Mouse (Mus musculus) limb, embryonic 11.5 days (tissue): ENCODE measurements around the gene Phc2. TPM values are rescaled to one million over a fixed set of nuclear protein-coding genes. Genes with fewer than 3 reads are reported as not detected.

Experiments
- ATAC-seq: fragments of 200-750 bp; cut with Nextera tagmentation; 2 replicates; pipeline ENCODE4 v1.8.0; 2017; ENCODE audit warnings: low read depth; ENCODE audit not compliant: insufficient number of reproducible peaks, low FRiP score, low TSS enrichment
- DNase-seq: peaks from one replicate; pipeline ENCODE4 v3.0.0-alpha.2; 2015; ENCODE audit warnings: low spot score
- H3K27ac ChIP-seq: fragments of 300-500 bp; sonication (generic); replicated peaks from 2 replicates; pipeline ENCODE4 v1.5.1; 2014; ENCODE audit warnings: low read depth, mild to moderate bottlenecking, low read length
- H3K27me3 ChIP-seq: fragments of 300-500 bp; sonication (generic); 2 replicates; pipeline ENCODE4 v1.6.1; 2014; ENCODE audit warnings: mild to moderate bottlenecking, low read length, mixed read lengths; ENCODE audit not compliant: control insufficient read depth, insufficient read depth
- H3K36me3 ChIP-seq: fragments of 300-500 bp; sonication (generic); 2 replicates; pipeline ENCODE4 v1.6.1; 2014; ENCODE audit warnings: mild to moderate bottlenecking, low read length, moderate library complexity, mixed read lengths; ENCODE audit not compliant: control insufficient read depth, insufficient read depth
- H3K4me1 ChIP-seq: fragments of 300-500 bp; sonication (generic); 2 replicates; pipeline ENCODE4 v1.6.1; 2014; ENCODE audit warnings: low read length, mixed read lengths; ENCODE audit not compliant: control insufficient read depth, insufficient read depth
- H3K4me2 ChIP-seq: fragments of 300-500 bp; sonication (generic); 2 replicates; pipeline ENCODE4 v1.6.1; 2014; ENCODE audit warnings: low read depth, mild to moderate bottlenecking, moderate library complexity; ENCODE audit not compliant: severe bottlenecking
- H3K4me3 ChIP-seq: fragments of 300-500 bp; sonication (generic); 2 replicates; pipeline ENCODE4 v1.5.1; 2014; ENCODE audit warnings: low read depth, low read length
- H3K9ac ChIP-seq: fragments of 300-500 bp; sonication (generic); 2 replicates; pipeline ENCODE4 v1.6.1; 2014; ENCODE audit warnings: mild to moderate bottlenecking, low read length
- H3K9me3 ChIP-seq: fragments of 300-500 bp; sonication (generic); 2 replicates; pipeline ENCODE4 v1.6.1; 2016; ENCODE audit warnings: low read length; ENCODE audit not compliant: control insufficient read depth
- WGBS: fragments of 180-500 bp; shearing (Covaris S2); extraction: QIAGEN DNeasy Blood & Tissue Kit; methylation state at CpG from one replicate; pipeline ENCODE4 v1.1.7; 2014; 5-methylcytosine and 5-hydroxymethylcytosine counted together
- polyA plus RNA-seq: library from polyadenylated mRNA; unstranded; fragments of >200 nt; fragmentation: Nextera tagmentation; extraction: Ambion mirVana; gene quantifications from 2 replicates; pipeline ENCODE4 v1.2.1, GENCODE M21; 2014

The Phc2 gene
- polyA plus RNA-seq, 1 experiment from 2014 or later, result 63.2 TPM

GRCm38 (mm10) chr4:128753571-128753970 is 99.1 kb downstream of the Phc2 start:
- Histone ChIP-seq H3K27me3 (no peaks in the 10 kb centered on the region), H3K27ac (no peak overlapping the region), H3K9ac (no peak overlapping the region), H3K4me3 (no peak overlapping the region), H3K9me3 (no peaks in the 10 kb centered on the region), H3K4me2 (no peak overlapping the region), H3K4me1 (no peaks in the 10 kb centered on the region), H3K36me3 (peaks cover 29% of the 10 kb centered on the region)
- WGBS, result 90% methylated on average over 7 of the region's 7 CpGs
- no peak for ATAC-seq
- no peak for DNase-seq

- Histone ChIP-seq H3K4me1 (no peaks in the 10 kb centered on the region), H3K4me3 (no peak within 1 kb of the TSS), H3K27me3 (no peaks in the 10 kb centered on the region), H3K9ac (no peak within 1 kb of the TSS), H3K27ac (no peak within 1 kb of the TSS), H3K9me3 (no peaks in the 10 kb centered on the region), H3K4me2 (no peak within 1 kb of the TSS), H3K36me3 (peaks cover 18% of the 10 kb centered on the region)
- no peak for ATAC-seq
- DNase-seq, result no peak
- 73% methylated on average over 3 of the region's 3 CpGs for WGBS
Observed at GRCm38 (mm10) chr4:128755064-128755463, 100.6 kb downstream of the Phc2 start, which contains the start of gene A3galt2. Gene A3galt2, plus strand, starts transcription at chr4:128755364.

GRCm38 (mm10) chr4:128755900-128756299 is 101.4 kb downstream of the Phc2 start:
- WGBS, result 78% methylated on average over 7 of the region's 7 CpGs

GRCm38 (mm10) chr4:128759214-128759613 is 104.7 kb downstream of the Phc2 start:
- WGBS, result 80% methylated on average over 5 of the region's 5 CpGs
- Histone ChIP-seq H3K27ac (no peak overlapping the region), H3K36me3 (no peaks in the 10 kb centered on the region), H3K9ac (no peak overlapping the region), H3K27me3 (no peaks in the 10 kb centered on the region), H3K4me1 (no peaks in the 10 kb centered on the region), H3K4me3 (no peak overlapping the region), H3K4me2 (no peak overlapping the region), H3K9me3 (no peaks in the 10 kb centered on the region)
- no peak for DNase-seq
- no peak for ATAC-seq

More at GRCm38 (mm10) chr4:128755900-128756299, 101.4 kb downstream of the Phc2 start:
- ATAC-seq (no peak), DNase-seq (no peak)
- Histone ChIP-seq H3K4me1 (no peaks in the 10 kb centered on the region), H3K9me3 (no peaks in the 10 kb centered on the region), H3K36me3 (peaks cover 15% of the 10 kb centered on the region), H3K9ac (no peak overlapping the region), H3K27me3 (no peaks in the 10 kb centered on the region), H3K4me3 (no peak overlapping the region), H3K4me2 (no peak overlapping the region), H3K27ac (no peak overlapping the region)

GRCm38 (mm10) chr4:128760029-128760428 is 105.5 kb downstream of the Phc2 start:
- Histone ChIP-seq H3K4me3 (no peak overlapping the region), H3K4me1 (no peaks in the 10 kb centered on the region), H3K27ac (no peak overlapping the region), H3K9ac (no peak overlapping the region), H3K4me2 (no peak overlapping the region), H3K27me3 (no peaks in the 10 kb centered on the region), H3K36me3 (no peaks in the 10 kb centered on the region), H3K9me3 (no peaks in the 10 kb centered on the region)
- DNase-seq (no peak), ATAC-seq (no peak)
- WGBS, result 92% methylated on average over 6 of the region's 6 CpGs

GRCm38 (mm10) chr4:128766929-128767328 is 112.4 kb downstream of the Phc2 start:
- H3K27ac ChIP-seq, result no peak overlapping the region
- no peak overlapping the region for H3K4me3 ChIP-seq
- no peak overlapping the region for H3K9ac ChIP-seq
- no peaks in the 10 kb centered on the region for H3K9me3 ChIP-seq
- ATAC-seq (no peak), DNase-seq (no peak)
- whole genome bisulfite sequencing, result 95% methylated on average over 20 of the region's 20 CpGs
- no peak overlapping the region for H3K4me2 ChIP-seq
- H3K27me3 ChIP-seq, result no peaks in the 10 kb centered on the region
- H3K4me1 ChIP-seq, result no peaks in the 10 kb centered on the region; the same call in 1 of the 2 replicates
- H3K36me3 ChIP-seq, result no peaks in the 10 kb centered on the region

- no peaks in the 10 kb centered on the region; the same call in 1 of the 2 replicates for H3K4me1 ChIP-seq
- H3K27me3 ChIP-seq, result no peaks in the 10 kb centered on the region
- no peak overlapping the region for H3K9ac ChIP-seq
- no peaks in the 10 kb centered on the region for H3K9me3 ChIP-seq
- DNase-seq, result no peak
- 78% methylated on average over 13 of the region's 13 CpGs for WGBS
- no peak overlapping the region for H3K27ac ChIP-seq
- no peak overlapping the region for H3K4me3 ChIP-seq
- no peak for ATAC-seq
- H3K36me3 ChIP-seq, result no peaks in the 10 kb centered on the region; the same call in 1 of the 2 replicates
- no peak overlapping the region for H3K4me2 ChIP-seq
Observed at GRCm38 (mm10) chr4:128768120-128768519, 113.6 kb downstream of the Phc2 start.

GRCm38 (mm10) chr4:128769569-128770355 is 115.3 kb downstream of the Phc2 start:
- DNase-seq, result no peak
- Histone ChIP-seq H3K9ac (no peak overlapping the region), H3K36me3 (peaks cover 7% of the 10 kb centered on the region), H3K27me3 (no peaks in the 10 kb centered on the region), H3K4me1 (no peaks in the 10 kb centered on the region; the same call in 1 of the 2 replicates), H3K9me3 (no peaks in the 10 kb centered on the region), H3K4me2 (no peak overlapping the region), H3K4me3 (no peak overlapping the region), H3K27ac (no peak overlapping the region)
- 88% methylated on average over 13 of the region's 13 CpGs for WGBS
- ATAC-seq, result no peak
